In genomic region chr15:6257049-6257448, GRCm38 (mm10) we compare ENCODE assay signal across 19 mouse cellular contexts. TPM values are rescaled to one million over a fixed set of nuclear protein-coding genes. Genes with fewer than 3 reads are reported as not detected.
A peak's percentile ranks its signal among the peaks of the same experiment; 100 is the strongest.
DNase-seq lines count a peak whose midpoint lies in the region; ATAC-seq lines count a peak whose summit lies in the region.
"Had no signal": no experiment of that assay in that cellular context is flagged by ENCODE, and none has a peak within 500 bp of the region (broad histone marks: within the 10 kb centered on the region; RNA-seq: fewer than 3 reads in every experiment).

No protein-coding gene starts in this region.

- H3K27ac ChIP-seq in macrophage: peak overlapping the region; percentile 22; the same call in 1 of the 2 replicates
- H3K27ac ChIP-seq: embryonic facial prominence, embryonic 15.5 days; forebrain, embryonic 15.5 days; hindbrain, embryonic 12.5 days had no signal

- WGBS in macrophage (ENCODE audit: missing documents): 0% methylated on average over 2 of the region's 2 CpGs

- H3K4me3 ChIP-seq in macrophage (ENCODE audit: inconsistent target): no peak overlapping the region
- H3K4me3 ChIP-seq: embryonic facial prominence, embryonic 15.5 days; forebrain, embryonic 15.5 days; heart, embryonic 12.5 days; hindbrain, embryonic 12.5 days had no signal

- peak; percentile 77 for ATAC-seq in common myeloid progenitor, adult 5-6 weeks (replicated peaks; ENCODE audit: low read depth, poor library complexity, severe bottlenecking)
- ATAC-seq: forebrain, embryonic 15.5 days; hindbrain, embryonic 16.5 days had no signal

- no peaks in the 10 kb centered on the region for H3K79me2 ChIP-seq in macrophage (ENCODE audit: inconsistent target)

- H3K36me3 ChIP-seq in macrophage (ENCODE audit: inconsistent target): no peaks in the 10 kb centered on the region
- H3K36me3 ChIP-seq: embryonic facial prominence, embryonic 15.5 days; forebrain, embryonic 15.5 days; heart, embryonic 12.5 days; hindbrain, embryonic 12.5 days had no signal

- peak; percentile 27 to 64 for DNase-seq in adrenal gland, adult (ENCODE audit: inconsistent age in 2 of 2, low spot score in 1 of 2)
- DNase-seq in adrenal gland, postnatal 14 days: no peak
- peak; percentile 5 for DNase-seq in 3134 (ENCODE audit: extremely low read depth, insufficient read length, low spot score)
- DNase-seq in thymus, adult 18-20 months: no peak
- DNase-seq in yolk sac, embryonic 10.5 days (ENCODE audit: low spot score): no peak
- DNase-seq in embryo, embryonic 9.5 days (ENCODE audit: extremely low spot score): no peak
- DNase-seq: cerebellum, adult 11-12 months; cerebellum, adult 9-10 months; cerebellum, postnatal 25 days; gastrocnemius, postnatal 36 days; heart, postnatal 36 days; kidney, adult 11 months had no signal

RNA-seq across cellular contexts. Expression of gene Dab2, which starts 42.5 kb away (rescaled TPM):
- 421 TPM in 2 replicates for total RNA-seq in adrenal gland, postnatal 14 days (2021)
- total RNA-seq in common myeloid progenitor, adult 5-6 weeks (2017): 0.59 TPM in 1 of 2 replicates, not detected in the other
- total RNA-seq in macrophage (2018; cell fraction: chromatin; rRNA removed): 1,000 to 10,000 TPM in 14 of 26 experiments, 100 to 1,000 TPM in 12; 285 to 3,101 (median 1,062) TPM
- 100 to 1,000 TPM; 111 to 442 (median 285) TPM for total RNA-seq in macrophage (2018; cell fraction: cytosol; rRNA removed)
- 1,000 to 10,000 TPM in 10 of 26 experiments, 100 to 1,000 TPM in 16; 193 to 2,686 (median 693) TPM for total RNA-seq in macrophage (2018; cell fraction: nucleus; rRNA removed)
- polyA plus RNA-seq in macrophage (2018): 220 to 1,182 TPM (median 506 TPM) in 3 replicates

Comparison
In these comparisons a context has a peak if more than half of its experiments do, and no peak if none do; other contexts are left out.
1. DNase-seq: peak in adrenal gland, adult (2 of 2) and 3134 (single experiment); none in adrenal gland, postnatal 14 days (single experiment), thymus, adult 18-20 months (0 of 2), yolk sac, embryonic 10.5 days (single experiment) and embryo, embryonic 9.5 days (single experiment).
2. RNA of gene Dab2, which starts 42.5 kb away (total RNA-seq): 421 TPM in adrenal gland, postnatal 14 days; 0.59 TPM in common myeloid progenitor, adult 5-6 weeks; every median in the first group is over 100 times any median in the second.